8 mouse cellular contexts compared by ENCODE assay signal in the genomic region with DNA sequence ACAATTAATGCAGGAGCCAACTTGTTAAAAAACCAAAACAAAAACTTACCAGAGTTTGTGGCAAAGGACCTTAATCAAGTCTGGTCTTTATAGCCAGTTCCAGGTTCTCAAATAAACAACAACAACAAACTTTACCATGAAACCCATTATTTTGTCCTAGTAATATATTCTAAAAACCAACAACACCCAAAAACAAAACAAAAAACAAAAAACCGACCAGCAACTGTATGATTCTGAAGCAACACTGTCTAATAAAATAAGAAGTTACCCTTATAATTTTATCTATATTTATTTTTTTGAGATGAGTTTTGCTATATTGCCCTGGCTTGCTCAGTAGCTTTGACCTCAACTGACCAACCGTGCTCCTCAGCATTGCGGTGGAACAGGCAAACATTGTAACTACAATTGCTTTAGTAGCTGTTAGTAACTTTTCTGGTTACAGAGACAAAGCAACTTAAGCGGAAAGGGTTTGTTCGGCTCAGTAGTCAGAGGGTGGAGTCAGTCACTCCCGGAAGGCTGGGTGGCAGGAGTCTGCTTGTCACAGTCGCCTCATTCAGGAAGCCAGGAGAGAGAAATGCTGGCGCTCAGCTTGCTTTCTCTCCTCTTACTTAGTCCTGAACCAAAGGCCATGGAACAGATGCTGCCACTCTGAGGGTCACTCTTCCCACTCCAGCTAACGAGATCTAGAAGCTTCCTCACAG. TPM values are rescaled to one million over a fixed set of nuclear protein-coding genes. Genes with fewer than 3 reads are reported as not detected.
DNase-seq lines count a peak whose midpoint lies in the region; ATAC-seq and TF ChIP-seq lines count a peak whose summit lies in the region.

No protein-coding gene starts in this region.

- peak overlapping the region; percentile 93; the same call in 1 of the 2 replicates for H3K27ac ChIP-seq in gastrocnemius, adult 2 months
- H3K27ac ChIP-seq in neural tube, embryonic 15.5 days (replicated peaks) = no peak overlapping the region
- H3K27ac ChIP-seq in midbrain, embryonic 10.5 days (replicated peaks) = no peak overlapping the region

- H3K4me3 ChIP-seq in gastrocnemius, adult 2 months = no peak overlapping the region
- H3K4me3 ChIP-seq in neural tube, embryonic 15.5 days (replicated peaks) = no peak overlapping the region
- no peak overlapping the region for H3K4me3 ChIP-seq in midbrain, embryonic 10.5 days

- H3K36me3 ChIP-seq in neural tube, embryonic 15.5 days = no peaks in the 10 kb centered on the region
- H3K36me3 ChIP-seq in midbrain, embryonic 10.5 days = no peaks in the 10 kb centered on the region

- H3K27me3 ChIP-seq in neural tube, embryonic 15.5 days (replicated peaks) = no peaks in the 10 kb centered on the region
- H3K27me3 ChIP-seq in midbrain, embryonic 10.5 days (ENCODE audit: low read depth, poor library complexity, severe bottlenecking) = peaks cover 12% of the 10 kb centered on the region

- no peak overlapping the region for H3K9ac ChIP-seq in neural tube, embryonic 15.5 days (replicated peaks)

- intact Hi-C loops in gastrocnemius, adult 2 months (cut with DNase I) = no loop called here

- WGBS in neural tube, embryonic 15.5 days = 59% methylated on average over 9 of the region's 9 CpGs
- WGBS in midbrain, embryonic 10.5 days = 48% methylated on average over 9 of the region's 9 CpGs

- no peak for TF ChIP-seq CTCF in gastrocnemius, adult 2 months (IDR thresholded peaks at IDR 0.05)

- DNase-seq in gastrocnemius, adult 2 months = no peak
- DNase-seq in gastrocnemius, postnatal 10 days = no peak
- DNase-seq in liver = peak; percentile 74
- DNase-seq in retina, postnatal 1 day = peak; percentile 21
- no peak for DNase-seq in gastrocnemius, adult 8-10 months (ENCODE audit: low spot score in 2 of 2)
- no peak for DNase-seq in midbrain, embryonic 10.5 days (ENCODE audit: low spot score)

- no peaks in the 10 kb centered on the region for H3K9me3 ChIP-seq in neural tube, embryonic 15.5 days (replicated peaks)
- no peaks in the 10 kb centered on the region for H3K9me3 ChIP-seq in midbrain, embryonic 10.5 days (replicated peaks)

- ATAC-seq in common myeloid progenitor, adult 5-6 weeks (replicated peaks; ENCODE audit: low read depth, poor library complexity, severe bottlenecking) = peak; percentile 50
- ATAC-seq in neural tube, embryonic 15.5 days (ENCODE audit: low FRiP score) = no peak

- no peak overlapping the region for H3K4me2 ChIP-seq in neural tube, embryonic 15.5 days

- peaks cover 34% of the 10 kb centered on the region for H3K4me1 ChIP-seq in neural tube, embryonic 15.5 days
- H3K4me1 ChIP-seq in midbrain, embryonic 10.5 days = peaks cover 37% of the 10 kb centered on the region

RNA-seq across cellular contexts. Expression of gene Slc22a5, which starts 1.4 kb away (rescaled TPM):
- total RNA-seq in gastrocnemius, adult 2 months (2021) = 10 to 100 TPM in 1 of 2 experiments, 1 to 10 TPM in 1; 7.6 to 11.0 TPM
- total RNA-seq in gastrocnemius, postnatal 10 days (2021) = 10 to 100 TPM in 1 of 2 experiments, 1 to 10 TPM in 1; 7.4 to 10.7 TPM
- 7.8 and 11.0 TPM in 2 replicates for total RNA-seq in common myeloid progenitor, adult 5-6 weeks (2017)
- polyA plus RNA-seq in neural tube, embryonic 15.5 days (2015; fragmentation: Nextera tagmentation; extraction: Ambion mirVana) = 8.6 and 10.6 TPM in 2 replicates
- 10 to 100 TPM in 1 of 4 experiments, 1 to 10 TPM in 3; 6.9 to 10.5 (median 8.5) TPM for total RNA-seq in gastrocnemius, adult 8-10 months (2022)
- 7.2 and 7.7 TPM in 2 replicates for polyA plus RNA-seq in midbrain, embryonic 10.5 days (2016; fragmentation: Nextera tagmentation; extraction: Ambion mirVana)

RNA-seq across cellular contexts. Expression of gene Gm12216, which starts 33.8 kb away (rescaled TPM):
- total RNA-seq in gastrocnemius, adult 2 months (2021) = 1 to 10 TPM in 1 of 2 experiments, under 1 TPM in 1; 0.87 to 1.4 TPM
- 1 to 10 TPM; 3.5 to 4.0 TPM for total RNA-seq in gastrocnemius, postnatal 10 days (2021)
- 3.6 and 4.5 TPM in 2 replicates for total RNA-seq in common myeloid progenitor, adult 5-6 weeks (2017)
- polyA plus RNA-seq in neural tube, embryonic 15.5 days (2015; fragmentation: Nextera tagmentation; extraction: Ambion mirVana) = 0.79 and 2.8 TPM in 2 replicates
- total RNA-seq in gastrocnemius, adult 8-10 months (2022) = 1 to 10 TPM in 2 of 4 experiments, under 1 TPM in 2; 0.36 to 2.1 (median 1.3) TPM
- polyA plus RNA-seq in midbrain, embryonic 10.5 days (2016; fragmentation: Nextera tagmentation; extraction: Ambion mirVana) = 0.22 TPM in 1 of 2 replicates, not detected in the other

Comparison
In these comparisons a context has a peak if more than half of its experiments do, and no peak if none do; other contexts are left out.
1. DNase-seq: peak in liver (single experiment) and retina, postnatal 1 day (single experiment); none in gastrocnemius, adult 2 months (single experiment), gastrocnemius, postnatal 10 days (single experiment), gastrocnemius, adult 8-10 months (0 of 2) and midbrain, embryonic 10.5 days (single experiment).